8 mouse cellular contexts compared by ENCODE assay signal in genomic region chr4:141213770-141214336, GRCm38 (mm10). TPM values are rescaled to one million over a fixed set of nuclear protein-coding genes. Genes with fewer than 3 reads are reported as not detected.
A peak's percentile ranks its signal among the peaks of the same experiment; 100 is the strongest.
DNase-seq lines count a peak whose midpoint lies in the region; ATAC-seq lines count a peak whose summit lies in the region.

Rsg1 (plus strand) TSS chr4:141213956.

- H3K9me3 ChIP-seq in hindbrain, embryonic 11.5 days (ENCODE audit: control insufficient read depth, low read length): no peaks in the 10 kb centered on the region

- peak within 1 kb of the TSS; percentile 84 for H3K4me2 ChIP-seq in hindbrain, embryonic 11.5 days (replicated peaks; ENCODE audit: low read depth, low read length)

- peak; percentile 77 for DNase-seq in MEL-GATA-1-ER (ENCODE audit: extremely low read depth, low read depth)
- DNase-seq in cerebellum, adult 8-10 months: peak; percentile 95
- peak; percentile 99 for DNase-seq in hindbrain, embryonic 11.5 days (ENCODE audit: low spot score)
- peak; percentile 95 to 96 for DNase-seq in layer of hippocampus, postnatal 10 days (ENCODE audit: low spot score in 2 of 2)
- DNase-seq in lung, postnatal 10 days: peak; percentile 96
- DNase-seq in ovary, postnatal 36 days (ENCODE audit: low spot score): peak; percentile 94
- peak; percentile 98 for DNase-seq in thymus, postnatal 25 days

- peak; percentile 91 for ATAC-seq in frontal cortex, adult (ENCODE audit: low TSS enrichment)
- peak; percentile 79 for ATAC-seq in hindbrain, embryonic 11.5 days (ENCODE audit: low FRiP score)

- peaks cover 5% of the 10 kb centered on the region for H3K4me1 ChIP-seq in hindbrain, embryonic 11.5 days (replicated peaks; ENCODE audit: control insufficient read depth, insufficient read depth, low read length)

- H3K36me3 ChIP-seq in hindbrain, embryonic 11.5 days (ENCODE audit: control insufficient read depth, insufficient read depth, low read length): no peaks in the 10 kb centered on the region

- H3K27ac ChIP-seq in hindbrain, embryonic 11.5 days (ENCODE audit: low read depth, low read length): no peak within 1 kb of the TSS

- peak within 1 kb of the TSS; percentile 57 for H3K4me3 ChIP-seq in hindbrain, embryonic 11.5 days (ENCODE audit: low read depth, low read length)

- H3K9ac ChIP-seq in hindbrain, embryonic 11.5 days (ENCODE audit: low read depth, low read length): peak within 1 kb of the TSS; percentile 70

- no peaks in the 10 kb centered on the region for H3K27me3 ChIP-seq in hindbrain, embryonic 11.5 days (ENCODE audit: control insufficient read depth, insufficient read depth, low read length)

- WGBS in hindbrain, embryonic 11.5 days: under 1% methylated on average over 24 of the region's 24 CpGs

RNA-seq across cellular contexts. Expression of gene Rsg1, which starts in this region (rescaled TPM):
- 6.3 and 6.8 TPM in 2 replicates for polyA plus RNA-seq in hindbrain, embryonic 11.5 days (2014; fragmentation: Nextera tagmentation; extraction: Ambion mirVana)
- total RNA-seq in layer of hippocampus, postnatal 10 days (2021): 1 to 10 TPM; 2.0 to 3.9 TPM
